Mouse (Mus musculus): ENCODE measurements around the gene Ttc34. TPM values are rescaled to one million over a fixed set of nuclear protein-coding genes. Genes with fewer than 3 reads are reported as not detected.
A peak's percentile ranks its signal among the peaks of the same experiment; 100 is the strongest.

Gene Ttc34
- 0.25 and 0.31 TPM in 2 replicates for polyA plus RNA-seq (2014; fragmentation: Nextera tagmentation; extraction: Ambion mirVana)

- Histone ChIP-seq H3K9ac (ENCODE audit: low read length) (no peak within 1 kb of the TSS), H3K4me3 (ENCODE audit: low read depth, low read length) (no peak within 1 kb of the TSS), H3K36me3 (ENCODE audit: control insufficient read depth, insufficient read depth, low read length) (no peaks in the 10 kb centered on the region), H3K4me1 (ENCODE audit: control insufficient read depth, insufficient read depth, low read length) (no peaks in the 10 kb centered on the region), H3K9me3 (ENCODE audit: control insufficient read depth, low read length) (no peaks in the 10 kb centered on the region), H3K4me2 (no peak within 1 kb of the TSS), H3K27me3 (ENCODE audit: control insufficient read depth, insufficient read depth, low read length) (no peaks in the 10 kb centered on the region), H3K27ac (ENCODE audit: low read depth, low read length) (no peak within 1 kb of the TSS)
- no peak for ATAC-seq (ENCODE audit: low FRiP score)
- 23% methylated on average over 2 of the region's 2 CpGs for WGBS
- peak; percentile 86 for DNase-seq (ENCODE audit: low spot score, missing footprints)
These were observed at the start of gene Ttc34 for GRCm38 (mm10) chr4:154837170-154837569. Gene Ttc34, plus strand, starts transcription at chr4:154837459.

GRCm38 (mm10) chr4:154787960-154788702, 49.1 kb upstream of the Ttc34 start:
- Histone ChIP-seq H3K27me3 (ENCODE audit: control insufficient read depth, insufficient read depth, low read length) (no peaks in the 10 kb centered on the region), H3K4me3 (ENCODE audit: low read depth, low read length) (no peak overlapping the region), H3K4me1 (ENCODE audit: control insufficient read depth, insufficient read depth, low read length) (no peaks in the 10 kb centered on the region), H3K9me3 (ENCODE audit: control insufficient read depth, low read length) (no peaks in the 10 kb centered on the region), H3K9ac (ENCODE audit: low read length) (no peak overlapping the region), H3K36me3 (ENCODE audit: control insufficient read depth, insufficient read depth, low read length) (no peaks in the 10 kb centered on the region), H3K4me2 (no peak overlapping the region), H3K27ac (ENCODE audit: low read depth, low read length) (no peak overlapping the region)
- ATAC-seq (ENCODE audit: low FRiP score) (no peak), DNase-seq (ENCODE audit: low spot score, missing footprints) (no peak)
- 82% methylated on average over 13 of the region's 13 CpGs for WGBS

DNA sequence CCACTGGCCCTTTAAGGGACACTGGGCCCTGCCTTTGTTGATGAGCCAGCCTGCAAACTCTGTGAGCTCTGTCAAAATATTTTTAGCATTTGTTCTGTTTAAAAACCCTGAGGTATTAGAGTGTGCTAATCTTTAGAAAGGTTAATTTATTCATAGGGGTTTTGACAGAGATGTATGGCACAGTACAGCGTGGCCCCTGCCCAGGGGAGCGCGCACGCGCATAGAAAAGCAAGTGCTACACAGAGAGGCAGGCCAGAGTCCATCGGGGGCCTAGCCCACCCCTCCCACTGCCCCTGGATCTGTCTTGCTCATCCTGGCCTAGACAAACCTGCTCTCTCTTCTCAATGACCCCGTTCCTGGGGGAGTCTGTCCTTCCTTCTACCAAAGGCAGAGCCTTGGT, 45.4 kb upstream of the Ttc34 start:
- H3K27ac ChIP-seq (ENCODE audit: low read depth, low read length): no peak overlapping the region
- H3K27me3 ChIP-seq (ENCODE audit: control insufficient read depth, insufficient read depth, low read length): no peaks in the 10 kb centered on the region
- no peak overlapping the region for H3K9ac ChIP-seq (ENCODE audit: low read length)
- no peaks in the 10 kb centered on the region for H3K4me1 ChIP-seq (ENCODE audit: control insufficient read depth, insufficient read depth, low read length)
- 82% methylated on average over 7 of the region's 7 CpGs for WGBS
- no peak overlapping the region for H3K4me3 ChIP-seq (ENCODE audit: low read depth, low read length)
- H3K9me3 ChIP-seq (ENCODE audit: control insufficient read depth, low read length): no peaks in the 10 kb centered on the region
- no peaks in the 10 kb centered on the region for H3K36me3 ChIP-seq (ENCODE audit: control insufficient read depth, insufficient read depth, low read length)
- H3K4me2 ChIP-seq: no peak overlapping the region
- DNase-seq (ENCODE audit: low spot score, missing footprints) (no peak), ATAC-seq (ENCODE audit: low FRiP score) (no peak)

GRCm38 (mm10) chr4:154793499-154793898, 43.8 kb upstream of the Ttc34 start:
- Histone ChIP-seq H3K4me1 (ENCODE audit: control insufficient read depth, insufficient read depth, low read length) (no peaks in the 10 kb centered on the region), H3K9ac (ENCODE audit: low read length) (no peak overlapping the region), H3K4me2 (no peak overlapping the region), H3K4me3 (ENCODE audit: low read depth, low read length) (no peak overlapping the region), H3K27me3 (ENCODE audit: control insufficient read depth, insufficient read depth, low read length) (no peaks in the 10 kb centered on the region), H3K36me3 (ENCODE audit: control insufficient read depth, insufficient read depth, low read length) (no peaks in the 10 kb centered on the region), H3K9me3 (ENCODE audit: control insufficient read depth, low read length) (no peaks in the 10 kb centered on the region), H3K27ac (ENCODE audit: low read depth, low read length) (no peak overlapping the region)
- 86% methylated on average over 7 of the region's 7 CpGs for WGBS
- DNase-seq (ENCODE audit: low spot score, missing footprints): peak; percentile 65
- no peak for ATAC-seq (ENCODE audit: low FRiP score)

- H3K4me3 ChIP-seq (ENCODE audit: low read depth, low read length): no peak overlapping the region
- H3K9me3 ChIP-seq (ENCODE audit: control insufficient read depth, low read length): no peaks in the 10 kb centered on the region
- ATAC-seq (ENCODE audit: low FRiP score): no peak
- H3K9ac ChIP-seq (ENCODE audit: low read length): no peak overlapping the region
- H3K27me3 ChIP-seq (ENCODE audit: control insufficient read depth, insufficient read depth, low read length): peaks cover 17% of the 10 kb centered on the region
- no peak overlapping the region for H3K4me2 ChIP-seq
- H3K4me1 ChIP-seq (ENCODE audit: control insufficient read depth, insufficient read depth, low read length): peaks cover 8% of the 10 kb centered on the region
- no peaks in the 10 kb centered on the region for H3K36me3 ChIP-seq (ENCODE audit: control insufficient read depth, insufficient read depth, low read length)
- no peak overlapping the region for H3K27ac ChIP-seq (ENCODE audit: low read depth, low read length)
- DNase-seq (ENCODE audit: low spot score, missing footprints): peak; percentile 94
- 4% methylated on average over 4 of the region's 4 CpGs for WGBS
These were observed 39.4 kb upstream of the Ttc34 start for GRCm38 (mm10) chr4:154797834-154798233.

- Histone ChIP-seq H3K27ac (ENCODE audit: low read depth, low read length) (no peak overlapping the region), H3K27me3 (ENCODE audit: control insufficient read depth, insufficient read depth, low read length) (peaks cover 17% of the 10 kb centered on the region), H3K9ac (ENCODE audit: low read length) (no peak overlapping the region), H3K9me3 (ENCODE audit: control insufficient read depth, low read length) (no peaks in the 10 kb centered on the region), H3K4me1 (ENCODE audit: control insufficient read depth, insufficient read depth, low read length) (peaks cover 8% of the 10 kb centered on the region), H3K4me3 (ENCODE audit: low read depth, low read length) (no peak overlapping the region), H3K36me3 (ENCODE audit: control insufficient read depth, insufficient read depth, low read length) (no peaks in the 10 kb centered on the region), H3K4me2 (no peak overlapping the region)
- 66% methylated on average over 5 of the region's 5 CpGs for WGBS
- ATAC-seq (ENCODE audit: low FRiP score) (no peak), DNase-seq (ENCODE audit: low spot score, missing footprints) (no peak)
These were observed 36.7 kb upstream of the Ttc34 start for GRCm38 (mm10) chr4:154800543-154800942.

DNA sequence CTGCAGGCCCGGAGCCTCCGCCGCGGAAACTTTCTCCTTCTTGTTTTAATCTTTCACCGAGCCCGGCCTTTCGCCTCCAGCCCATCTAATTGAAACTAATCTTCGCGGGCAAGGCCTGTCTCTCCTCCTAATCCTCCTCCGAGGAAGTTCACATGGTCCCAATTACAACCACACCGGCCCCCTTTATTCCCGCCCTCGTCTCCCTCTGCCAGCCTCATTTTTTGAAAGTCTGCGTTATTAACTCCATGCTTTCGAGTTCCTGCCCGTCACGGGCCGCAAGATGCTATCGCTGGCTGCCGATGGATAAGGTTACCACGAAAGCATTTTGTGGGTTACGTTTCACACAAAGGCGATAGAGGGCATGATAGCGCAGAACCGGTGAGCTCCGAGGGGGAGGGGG, 35.0 kb upstream of the Ttc34 start:
- H3K27ac ChIP-seq (ENCODE audit: low read depth, low read length): no peak overlapping the region
- H3K4me2 ChIP-seq: peak overlapping the region; percentile 28; the same call in 1 of the 2 replicates
- no peak overlapping the region; the same call in 1 of the 2 replicates for H3K4me3 ChIP-seq (ENCODE audit: low read depth, low read length)
- H3K4me1 ChIP-seq (ENCODE audit: control insufficient read depth, insufficient read depth, low read length): peaks cover 8% of the 10 kb centered on the region
- H3K9me3 ChIP-seq (ENCODE audit: control insufficient read depth, low read length): no peaks in the 10 kb centered on the region
- DNase-seq (ENCODE audit: low spot score, missing footprints): peak; percentile 93
- H3K9ac ChIP-seq (ENCODE audit: low read length): peak overlapping the region; percentile 47; the same call in 1 of the 2 replicates
- 2% methylated on average over 26 of the region's 26 CpGs for WGBS
- peaks cover 17% of the 10 kb centered on the region for H3K27me3 ChIP-seq (ENCODE audit: control insufficient read depth, insufficient read depth, low read length)
- no peaks in the 10 kb centered on the region for H3K36me3 ChIP-seq (ENCODE audit: control insufficient read depth, insufficient read depth, low read length)
- ATAC-seq (ENCODE audit: low FRiP score): no peak

DNA sequence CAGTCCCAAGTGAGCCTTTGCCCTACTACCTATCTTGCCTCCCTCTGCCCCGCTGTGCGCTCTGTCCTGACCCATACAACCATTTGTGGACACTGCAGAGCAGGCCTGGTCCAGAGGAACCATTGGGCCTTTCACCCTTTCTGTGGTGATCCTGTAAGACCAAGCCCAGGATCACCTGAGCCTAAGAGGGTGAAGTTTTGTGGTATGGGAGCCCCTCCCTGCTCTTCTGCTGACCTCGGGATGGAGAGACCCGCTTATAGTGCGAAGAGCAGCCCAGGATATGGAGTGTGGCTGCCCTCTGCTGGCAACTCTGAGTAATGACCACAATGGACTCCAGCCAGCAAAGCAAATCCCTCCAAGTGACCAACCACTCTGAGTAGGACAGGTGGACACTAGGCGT, 11.6 kb upstream of the Ttc34 start:
- ATAC-seq (ENCODE audit: low FRiP score): peak; percentile 61; the same call in 1 of the 2 replicates
- H3K27ac ChIP-seq (ENCODE audit: low read depth, low read length): no peak overlapping the region
- no peaks in the 10 kb centered on the region; the same call in 1 of the 2 replicates for H3K4me1 ChIP-seq (ENCODE audit: control insufficient read depth, insufficient read depth, low read length)
- no peak overlapping the region for H3K4me2 ChIP-seq
- no peak overlapping the region for H3K4me3 ChIP-seq (ENCODE audit: low read depth, low read length)
- H3K36me3 ChIP-seq (ENCODE audit: control insufficient read depth, insufficient read depth, low read length): no peaks in the 10 kb centered on the region
- peak; percentile 95 for DNase-seq (ENCODE audit: low spot score, missing footprints)
- H3K9ac ChIP-seq (ENCODE audit: low read length): no peak overlapping the region
- H3K27me3 ChIP-seq (ENCODE audit: control insufficient read depth, insufficient read depth, low read length): no peaks in the 10 kb centered on the region; the same call in 1 of the 2 replicates
- 35% methylated on average over 6 of the region's 6 CpGs for WGBS
- no peaks in the 10 kb centered on the region for H3K9me3 ChIP-seq (ENCODE audit: control insufficient read depth, low read length)

- Histone ChIP-seq H3K9ac (ENCODE audit: low read length) (no peak overlapping the region), H3K27ac (ENCODE audit: low read depth, low read length) (no peak overlapping the region), H3K27me3 (ENCODE audit: control insufficient read depth, insufficient read depth, low read length) (no peaks in the 10 kb centered on the region; the same call in 1 of the 2 replicates), H3K36me3 (ENCODE audit: control insufficient read depth, insufficient read depth, low read length) (no peaks in the 10 kb centered on the region), H3K4me1 (ENCODE audit: control insufficient read depth, insufficient read depth, low read length) (no peaks in the 10 kb centered on the region; the same call in 1 of the 2 replicates), H3K9me3 (ENCODE audit: control insufficient read depth, low read length) (no peaks in the 10 kb centered on the region), H3K4me2 (no peak overlapping the region), H3K4me3 (ENCODE audit: low read depth, low read length) (no peak overlapping the region)
- ATAC-seq (ENCODE audit: low FRiP score) (0 out of 2 replicates have a peak, but pooled peaks have one; percentile 9), DNase-seq (ENCODE audit: low spot score, missing footprints) (no peak)
- WGBS: 55% methylated on average over 7 of the region's 7 CpGs
These were observed 11.0 kb upstream of the Ttc34 start for GRCm38 (mm10) chr4:154826224-154826623.
